In the genomic region with DNA sequence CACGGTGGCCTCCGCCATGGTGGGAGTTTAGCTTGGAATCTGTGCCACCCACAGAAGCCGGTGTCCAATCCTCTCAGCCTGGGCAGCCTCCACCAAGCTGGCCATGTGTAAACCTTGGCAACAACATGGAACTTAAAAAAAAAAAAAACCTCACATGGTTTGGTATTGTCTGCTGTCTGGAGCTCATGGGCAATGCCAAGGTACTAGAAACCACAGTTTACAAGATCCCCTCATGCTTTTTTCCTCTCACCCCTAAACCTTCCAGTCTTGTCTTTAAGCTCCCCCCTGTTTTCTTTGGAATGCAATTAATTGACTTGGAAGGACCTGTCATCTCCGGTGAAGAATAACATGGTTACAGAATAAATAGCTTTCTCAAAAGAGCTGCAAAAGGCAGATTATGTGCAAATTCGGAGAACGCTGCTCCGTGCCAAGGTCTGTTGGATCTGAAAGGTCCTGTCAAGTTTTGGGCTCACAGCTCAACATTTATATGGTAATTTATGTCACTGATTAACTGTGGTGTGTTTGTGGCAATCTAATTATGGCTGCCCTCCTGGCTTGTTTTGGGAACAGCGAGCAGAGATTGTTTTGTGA, we compare ENCODE assay signal across 13 mouse cellular contexts.
A peak's percentile ranks its signal among the peaks of the same experiment; 100 is the strongest.
DNase-seq lines count a peak whose midpoint lies in the region; ATAC-seq lines count a peak whose summit lies in the region.
"Had no signal": no experiment of that assay in that cellular context is flagged by ENCODE, and none has a peak within 500 bp of the region (broad histone marks: within the 10 kb centered on the region; RNA-seq: fewer than 3 reads in every experiment).

No protein-coding gene starts in this region.

- no peak overlapping the region for H3K4me2 ChIP-seq in embryonic facial prominence, embryonic 14.5 days (ENCODE audit: low read depth, low read length)
- H3K4me2 ChIP-seq in kidney, embryonic 14.5 days (replicated peaks; ENCODE audit: low read depth, low read length), result no peak overlapping the region
- H3K4me2 ChIP-seq: limb, embryonic 12.5 days; neural tube, embryonic 13.5 days had no signal

- H3K27me3 ChIP-seq in embryonic facial prominence, embryonic 14.5 days (replicated peaks; ENCODE audit: control insufficient read depth, insufficient read depth, low read length), result no peaks in the 10 kb centered on the region
- no peaks in the 10 kb centered on the region for H3K27me3 ChIP-seq in embryonic facial prominence, embryonic 10.5 days (replicated peaks; ENCODE audit: low read depth, poor library complexity, severe bottlenecking)
- no peaks in the 10 kb centered on the region for H3K27me3 ChIP-seq in kidney, embryonic 14.5 days (ENCODE audit: control insufficient read depth, insufficient read depth, low read length)
- H3K27me3 ChIP-seq: limb, embryonic 12.5 days; neural tube, embryonic 13.5 days had no signal

- no peak overlapping the region for H3K27ac ChIP-seq in embryonic facial prominence, embryonic 14.5 days (replicated peaks; ENCODE audit: low read depth, low read length)
- no peak overlapping the region for H3K27ac ChIP-seq in embryonic facial prominence, embryonic 10.5 days (replicated peaks)
- H3K27ac ChIP-seq in kidney, embryonic 14.5 days (ENCODE audit: low read depth, low read length), result no peak overlapping the region
- H3K27ac ChIP-seq: limb, embryonic 12.5 days; neural tube, embryonic 13.5 days had no signal

- no peak overlapping the region for H3K4me3 ChIP-seq in embryonic facial prominence, embryonic 14.5 days (ENCODE audit: low read depth, low read length)
- no peak overlapping the region for H3K4me3 ChIP-seq in embryonic facial prominence, embryonic 10.5 days
- H3K4me3 ChIP-seq in kidney, embryonic 14.5 days (ENCODE audit: low read length), result no peak overlapping the region
- H3K4me3 ChIP-seq: limb, embryonic 12.5 days; neural tube, embryonic 13.5 days had no signal

- no peak overlapping the region for H3K9ac ChIP-seq in embryonic facial prominence, embryonic 14.5 days (ENCODE audit: low read depth, low read length)
- H3K9ac ChIP-seq in kidney, embryonic 14.5 days (ENCODE audit: low read depth, low read length), result no peak overlapping the region
- H3K9ac ChIP-seq: limb, embryonic 12.5 days; neural tube, embryonic 13.5 days had no signal

- H3K36me3 ChIP-seq in embryonic facial prominence, embryonic 14.5 days (ENCODE audit: control insufficient read depth, insufficient read depth, low read length), result no peaks in the 10 kb centered on the region
- no peaks in the 10 kb centered on the region for H3K36me3 ChIP-seq in embryonic facial prominence, embryonic 10.5 days (replicated peaks)
- no peaks in the 10 kb centered on the region for H3K36me3 ChIP-seq in kidney, embryonic 14.5 days (ENCODE audit: control insufficient read depth, insufficient read depth, low read length)
- H3K36me3 ChIP-seq: limb, embryonic 12.5 days; neural tube, embryonic 13.5 days had no signal

- 71% methylated on average over 8 of the region's 8 CpGs for WGBS in embryonic facial prominence, embryonic 14.5 days
- 90% methylated on average over 8 of the region's 8 CpGs for WGBS in embryonic facial prominence, embryonic 10.5 days
- 62% methylated on average over 8 of the region's 8 CpGs for WGBS in kidney, embryonic 14.5 days

- peak; percentile 34 for DNase-seq in embryonic facial prominence, embryonic 14.5 days (ENCODE audit: low spot score)
- no peak for DNase-seq in embryonic facial prominence, embryonic 10.5 days (ENCODE audit: low spot score)
- peak; percentile 35 to 68 for DNase-seq in kidney, adult 8-10 months
- DNase-seq in Muller cell, postnatal 12 days (ENCODE audit: inconsistent ontology term), result peak; percentile 72
- DNase-seq in kidney, adult 9 months, result peak; percentile 70
- no peak for DNase-seq in gastrocnemius, adult 8-10 months (ENCODE audit: low spot score in 2 of 2)
- DNase-seq in right cerebral cortex, postnatal 25 days, result no peak
- DNase-seq: cerebellum, adult 9-10 months; lung, adult 2 months; retina, postnatal 1 day had no signal

- H3K4me1 ChIP-seq in embryonic facial prominence, embryonic 14.5 days (ENCODE audit: control insufficient read depth, insufficient read depth, low read length), result no peaks in the 10 kb centered on the region
- peaks cover 3% of the 10 kb centered on the region; the same call in 1 of the 2 replicates for H3K4me1 ChIP-seq in embryonic facial prominence, embryonic 10.5 days
- H3K4me1 ChIP-seq in kidney, embryonic 14.5 days (ENCODE audit: control insufficient read depth, insufficient read depth, low read length), result 0 out of 2 replicates have a peak, but pooled peaks cover 2% of the 10 kb centered on the region
- H3K4me1 ChIP-seq: limb, embryonic 12.5 days had no signal

- no peak for ATAC-seq in embryonic facial prominence, embryonic 14.5 days (ENCODE audit: low read depth)
- no peak for ATAC-seq in kidney, embryonic 14.5 days (ENCODE audit: low FRiP score, low TSS enrichment)

- no peaks in the 10 kb centered on the region for H3K9me3 ChIP-seq in embryonic facial prominence, embryonic 14.5 days (ENCODE audit: control insufficient read depth, low read length)
- peaks cover 5% of the 10 kb centered on the region; the same call in 1 of the 2 replicates for H3K9me3 ChIP-seq in embryonic facial prominence, embryonic 10.5 days
- no peaks in the 10 kb centered on the region; the same call in 1 of the 2 replicates for H3K9me3 ChIP-seq in kidney, embryonic 14.5 days (ENCODE audit: control insufficient read depth, low read length)
- H3K9me3 ChIP-seq: neural tube, embryonic 13.5 days had no signal

Comparison
In these comparisons a context has a peak if more than half of its experiments do, and no peak if none do; other contexts are left out.
1. DNase-seq: peak in embryonic facial prominence, embryonic 14.5 days (single experiment), kidney, adult 8-10 months (2 of 2), Muller cell, postnatal 12 days (single experiment) and kidney, adult 9 months (single experiment); none in embryonic facial prominence, embryonic 10.5 days (single experiment), gastrocnemius, adult 8-10 months (0 of 2) and right cerebral cortex, postnatal 25 days (single experiment).